Mouse (Mus musculus) CH12.LX (cell line): ENCODE measurements around the gene Runx2. TPM values are rescaled to one million over a fixed set of nuclear protein-coding genes. Genes with fewer than 3 reads are reported as not detected.

Source experiments
- DNase-seq: peaks from one replicate; pipeline ENCODE4 v3.0.0-alpha.2; 2013; ENCODE audit errors: extremely low read depth
- H3K27ac ChIP-seq: 2 replicates; pipeline ENCODE4 v1.5.1; 2012; ENCODE audit warnings: low read depth, mild to moderate bottlenecking, control low read depth, moderate library complexity; ENCODE audit not compliant: insufficient read depth
- H3K27me3 ChIP-seq: replicated peaks from 2 replicates; pipeline ENCODE3; 2012; ENCODE audit warnings: inconsistent platforms
- H3K36me3 ChIP-seq, 2 experiments: replicated peaks in 1 of 2; 2 replicates each; pipeline versions ENCODE3 to v1.6.1; 2012; ENCODE audit warnings: inconsistent platforms in 1 of 2, low read length in 1 of 2, mild to moderate bottlenecking in 1 of 2, mixed read lengths in 1 of 2, moderate library complexity in 1 of 2; ENCODE audit not compliant: control insufficient read depth in 1 of 2, insufficient read depth in 1 of 2
- H3K4me1 ChIP-seq, 2 experiments: 2 replicates each; pipeline ENCODE4 v1.6.1; 2012; ENCODE audit warnings: inconsistent platforms in 1 of 2, moderate library complexity in 1 of 2; ENCODE audit not compliant: insufficient read depth in 2 of 2, control insufficient read depth in 1 of 2
- H3K4me2 ChIP-seq: 2 replicates; pipeline ENCODE4 v1.6.1; 2012; ENCODE audit warnings: low read depth, mild to moderate bottlenecking, control low read depth; ENCODE audit not compliant: poor library complexity, insufficient read depth, severe bottlenecking
- H3K4me3 ChIP-seq, 3 experiments: fragments of 150-350 bp in 1 of 3; sonication (generic) in 1 of 3; replicated peaks in 1 of 3; 2 replicates each; pipeline versions ENCODE3 to v1.5.1; 2011 to 2012; ENCODE audit warnings: low read depth in 2 of 3, low read length in 2 of 3, mild to moderate bottlenecking in 2 of 3, moderate library complexity in 2 of 3, control low read depth in 1 of 3, improper control_type of control experiment in 1 of 3, inconsistent platforms in 1 of 3, mixed read lengths in 1 of 3; ENCODE audit not compliant: poor library complexity in 1 of 3
- H3K79me2 ChIP-seq: replicated peaks from 2 replicates; pipeline ENCODE4 v1.6.1; 2012; ENCODE audit warnings: mild to moderate bottlenecking, moderate library complexity; ENCODE audit not compliant: control insufficient read depth, poor library complexity, insufficient read depth, severe bottlenecking; ENCODE audit errors: extremely low read depth
- H3K9ac ChIP-seq: 2 replicates; pipeline ENCODE4 v1.6.1; 2012; ENCODE audit warnings: low read depth, mild to moderate bottlenecking, control low read depth, moderate library complexity; ENCODE audit not compliant: insufficient read depth
- H3K9me3 ChIP-seq: replicated peaks from 2 replicates; pipeline ENCODE3; 2012; ENCODE audit warnings: low read length, inconsistent platforms, mixed read lengths
- CHD2 ChIP-seq: IDR thresholded peaks from 2 replicates; pipeline ENCODE4 v1.6.1; 2011; ENCODE audit warnings: low read length, improper control_type of control experiment
- GABPA ChIP-seq: IDR thresholded peaks from 2 replicates; pipeline ENCODE4 v1.6.1; 2012; ENCODE audit warnings: low read depth, low read length, improper control_type of control experiment, inconsistent platforms; ENCODE audit not compliant: insufficient replicate concordance
- MAFK ChIP-seq: IDR thresholded peaks from 2 replicates; pipeline ENCODE4 v1.6.1; 2011; ENCODE audit warnings: low read length, improper control_type of control experiment; ENCODE audit not compliant: insufficient replicate concordance
- MEF2A ChIP-seq: IDR thresholded peaks from 2 replicates; pipeline ENCODE4 v1.6.1; 2014; ENCODE audit warnings: low read depth, mild to moderate bottlenecking, inconsistent platforms, low read length, improper control_type of control experiment, borderline replicate concordance
- MYC ChIP-seq: IDR thresholded peaks from 2 replicates; pipeline ENCODE4 v1.6.1; 2011; ENCODE audit warnings: low read depth, mild to moderate bottlenecking, improper control_type of control experiment, low read length
- NELFE ChIP-seq: IDR thresholded peaks from 2 replicates; pipeline ENCODE4 v1.6.1; 2011; ENCODE audit warnings: low read depth, low read length, improper control_type of control experiment
- PAX5 ChIP-seq: IDR thresholded peaks from 2 replicates; pipeline ENCODE4 v1.6.1; 2012; ENCODE audit warnings: low read length, inconsistent platforms, mixed read lengths
- RAD21 ChIP-seq: IDR thresholded peaks from 2 replicates; pipeline ENCODE4 v1.6.1; 2011; ENCODE audit warnings: low read depth, mild to moderate bottlenecking, low read length, improper control_type of control experiment, moderate library complexity
- SIN3A ChIP-seq: IDR thresholded peaks from 2 replicates; pipeline ENCODE4 v1.6.1; 2012; ENCODE audit warnings: low read length, improper control_type of control experiment, inconsistent platforms
- SMC3 ChIP-seq: IDR thresholded peaks from 2 replicates; pipeline ENCODE4 v1.6.1; 2011; ENCODE audit warnings: low read depth, low read length, improper control_type of control experiment
- TBP ChIP-seq: conservative IDR thresholded peaks from 2 replicates; pipeline ENCODE4 v1.6.1; 2011; ENCODE audit warnings: low read depth, low read length, improper control_type of control experiment
- UBTF ChIP-seq: IDR thresholded peaks from 2 replicates; pipeline ENCODE4 v1.6.1; 2012; ENCODE audit warnings: low read depth, mild to moderate bottlenecking, inconsistent platforms, low read length, improper control_type of control experiment, moderate library complexity
- USF1 ChIP-seq: IDR thresholded peaks from 2 replicates; pipeline ENCODE4 v1.6.1; 2014; ENCODE audit warnings: low read depth, mild to moderate bottlenecking, inconsistent platforms, low read length, improper control_type of control experiment
- USF2 ChIP-seq: conservative IDR thresholded peaks from 2 replicates; pipeline ENCODE4 v1.6.1; 2011; ENCODE audit warnings: low read depth, low read length, improper control_type of control experiment
- ZC3H11A ChIP-seq: IDR thresholded peaks from 2 replicates; pipeline ENCODE4 v1.6.1; 2012; ENCODE audit warnings: low read depth, mild to moderate bottlenecking, inconsistent platforms, low read length, improper control_type of control experiment
- dilution Hi-C: fragments of 300-500 bp; cut with MboI; formaldehyde crosslinking; loops from 2 replicates; pipeline ENCODE4 v1.14.3; 2020; ENCODE audit warnings: low sequenced_read_pairs; ENCODE audit not compliant: extremely low pct_unique_long_range_greater_than_20kb, extremely low pct_ligation_motif_present
- in situ Hi-C: fragments of 300-500 bp; cut with MboI; formaldehyde crosslinking; loops from 3 replicates; pipeline ENCODE4 v1.14.3; 2019; ENCODE audit warnings: low sequenced_read_pairs, low pct_ligation_motif_present, low pct_unique_long_range_greater_than_20kb, mixed read lengths
- polyA plus RNA-seq: library from polyadenylated mRNA; unstranded; fragments of >175 nt; gene quantifications from 2 replicates; pipeline ENCODE4 v1.2.1, GENCODE M21; 2012; ENCODE audit warnings: low read depth; ENCODE audit not compliant: insufficient read length
- total RNA-seq, 2 experiments: library from RNA; depleted of rRNA; stranded (reverse); fragments of 300-350 nt in 1 of 2; fragments of >200 nt in 1 of 2; gene quantifications; 2 replicates each; pipeline ENCODE4 v1.2.3; 2012 to 2014

Gene Runx2
- total and polyA plus RNA-seq, 3 experiments, result 0.70 to 1.4 (median 1.1) TPM

GRCm38 (mm10) chr17:44519356-44519755, 295.2 kb downstream of the Runx2 start:
- dilution Hi-C loops (no loop called here), in situ Hi-C loops (no loop called here)
- Histone ChIP-seq H3K4me3 (no peak overlapping the region), H3K9me3 (peaks cover 7% of the 10 kb centered on the region), H3K79me2 (no peaks in the 10 kb centered on the region), H3K4me2 (no peak overlapping the region), H3K36me3 (no peaks in the 10 kb centered on the region), H3K4me1 (peaks cover 0 to 5% of the 10 kb centered on the region in 2 experiments; a peak in 1 of 4 replicates), H3K27me3 (no peaks in the 10 kb centered on the region), H3K9ac (no peak overlapping the region), H3K27ac (no peak overlapping the region)
- TF ChIP-seq USF1 (no peak), ZC3H11A (no peak)
- no peak for DNase-seq

GRCm38 (mm10) chr17:44518156-44518555, 296.4 kb downstream of the Runx2 start:
- Histone ChIP-seq H3K9ac (no peak overlapping the region), H3K4me1 (no peaks in the 10 kb centered on the region), H3K9me3 (peaks cover 7% of the 10 kb centered on the region), H3K4me2 (no peak overlapping the region), H3K4me3 (no peak overlapping the region), H3K36me3 (no peaks in the 10 kb centered on the region), H3K79me2 (no peaks in the 10 kb centered on the region), H3K27me3 (no peaks in the 10 kb centered on the region), H3K27ac (no peak overlapping the region)
- dilution Hi-C loops, result no loop called here
- DNase-seq, result no peak
- no peak for TF ChIP-seq TBP
- no peak for TF ChIP-seq UBTF
- no peak for TF ChIP-seq GABPA
- no peak for TF ChIP-seq USF1
- TF ChIP-seq MAFK, result no peak
- no peak for TF ChIP-seq ZC3H11A
- no peak for TF ChIP-seq PAX5
- no peak for TF ChIP-seq SIN3A
- TF ChIP-seq, all 38 proteins: peak for 0
- in situ Hi-C loops, result no loop called here

GRCm38 (mm10) chr17:44508198-44508715, 306.3 kb downstream of the Runx2 start:
- Histone ChIP-seq H3K4me3 (no peak overlapping the region), H3K9me3 (peaks cover 4% of the 10 kb centered on the region), H3K27me3 (no peaks in the 10 kb centered on the region), H3K79me2 (no peaks in the 10 kb centered on the region), H3K4me2 (no peak overlapping the region), H3K36me3 (no peaks in the 10 kb centered on the region), H3K4me1 (0 out of 4 replicates have a peak, but pooled peaks cover 0 to 5% of the 10 kb centered on the region in 2 experiments), H3K27ac (no peak overlapping the region), H3K9ac (no peak overlapping the region)
- DNase-seq, result no peak
- TF ChIP-seq MAFK, result no peak
- no peak for TF ChIP-seq MYC
- no peak for TF ChIP-seq NELFE
- TF ChIP-seq USF2, result no peak
- TF ChIP-seq GABPA, result no peak
- TF ChIP-seq CHD2, result no peak
- no peak for TF ChIP-seq SMC3
- TF ChIP-seq MEF2A, result no peak
- no peak for TF ChIP-seq RAD21
- dilution Hi-C loops, result no loop called here
- in situ Hi-C loops, result no loop called here
